Mouse (Mus musculus): ENCODE measurements around the gene Lsr. TPM values are rescaled to one million over a fixed set of nuclear protein-coding genes. Genes with fewer than 3 reads are reported as not detected.

The Lsr gene
- 16.7 and 19.0 TPM in 2 replicates for polyA plus RNA-seq (2015; fragmentation: Nextera tagmentation; extraction: Ambion mirVana)

DNA sequence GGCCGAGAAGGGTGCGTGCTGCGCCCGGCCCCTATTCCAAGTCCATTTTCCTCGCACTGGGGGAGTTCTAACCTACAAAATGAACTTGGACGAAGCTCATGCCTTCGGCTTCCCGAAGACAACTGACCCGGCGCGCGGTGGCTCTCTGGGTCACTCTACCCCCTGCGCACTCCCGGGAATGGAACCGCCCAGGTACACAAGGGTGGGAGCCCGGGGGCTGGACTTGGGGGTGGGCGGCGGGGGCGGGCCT, at the start of gene Lsr:
Gene Lsr (minus strand): TSS at position 214 of the 250 bp plus-strand sequence.
- Histone ChIP-seq H3K27me3 (ENCODE audit: control insufficient read depth, insufficient read depth, low read depth, low read length) (peaks cover 27% of the 10 kb centered on the region), H3K4me1 (ENCODE audit: control insufficient read depth, insufficient read depth, low read length) (peaks cover 9% of the 10 kb centered on the region), H3K9me3 (replicated peaks; ENCODE audit: control insufficient read depth, low read length, poor library complexity, severe bottlenecking) (no peaks in the 10 kb centered on the region), H3K4me2 (ENCODE audit: low read length) (peak within 1 kb of the TSS; percentile 60), H3K27ac (ENCODE audit: low read length) (no peak within 1 kb of the TSS), H3K9ac (ENCODE audit: low read depth, low read length) (peak within 1 kb of the TSS; percentile 45; the same call in 1 of the 2 replicates), H3K36me3 (ENCODE audit: control insufficient read depth, insufficient read depth, low read length) (no peaks in the 10 kb centered on the region), H3K4me3 (ENCODE audit: low read depth, low read length) (peak within 1 kb of the TSS; percentile 34)
- ATAC-seq = no peak; the same call in 1 of the 2 replicates
- WGBS = 1% methylated on average over 19 of the region's 19 CpGs

DNA sequence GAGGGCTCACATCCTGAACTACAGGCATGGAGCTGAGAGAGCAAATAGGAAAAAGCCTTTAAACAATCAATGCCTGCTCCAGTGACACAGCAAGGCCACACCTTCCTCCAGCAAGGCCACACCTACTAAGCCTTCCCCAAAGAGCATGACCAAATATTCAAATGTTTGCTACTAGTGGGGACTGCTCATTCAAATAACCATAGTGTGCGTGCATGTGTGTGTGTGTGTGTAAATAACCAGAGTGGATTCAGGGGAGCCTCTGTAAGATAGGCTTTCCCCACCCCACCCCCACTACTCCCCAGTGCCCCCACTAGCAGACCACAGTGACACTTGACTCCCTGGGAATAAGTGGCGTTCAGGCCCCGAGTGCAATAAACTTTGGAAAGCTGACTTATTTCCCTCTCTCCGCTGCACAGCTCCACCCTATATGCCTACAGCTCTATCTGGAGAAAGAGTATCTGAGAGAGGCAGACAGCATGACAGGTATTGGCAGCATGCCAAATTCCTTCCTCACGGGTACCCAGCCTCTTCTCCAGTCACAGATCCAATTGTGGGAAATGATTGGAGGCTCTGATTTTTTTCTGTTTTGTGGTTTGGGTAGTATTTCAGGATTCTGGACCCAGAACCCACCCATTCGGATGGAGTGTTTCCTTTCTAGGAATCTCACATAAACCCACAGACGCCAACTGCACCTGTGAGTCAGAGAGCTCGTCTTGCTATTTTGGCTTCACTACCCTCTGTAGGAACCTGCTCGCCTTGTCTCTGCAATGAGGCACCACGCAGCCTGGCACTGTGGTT, 44.0 kb upstream of the Lsr start:
- H3K27ac ChIP-seq (ENCODE audit: low read length) = no peak overlapping the region
- H3K36me3 ChIP-seq (ENCODE audit: control insufficient read depth, insufficient read depth, low read length) = no peaks in the 10 kb centered on the region
- H3K4me1 ChIP-seq (ENCODE audit: control insufficient read depth, insufficient read depth, low read length) = no peaks in the 10 kb centered on the region; the same call in none of the 2 replicates
- no peak overlapping the region for H3K4me3 ChIP-seq (ENCODE audit: low read depth, low read length)
- 0 out of 2 replicates have a peak, but pooled peaks have one; percentile 54 for ATAC-seq
- no peaks in the 10 kb centered on the region for H3K9me3 ChIP-seq (replicated peaks; ENCODE audit: control insufficient read depth, low read length, poor library complexity, severe bottlenecking)
- no peaks in the 10 kb centered on the region for H3K27me3 ChIP-seq (ENCODE audit: control insufficient read depth, insufficient read depth, low read depth, low read length)
- H3K4me2 ChIP-seq (ENCODE audit: low read length) = no peak overlapping the region
- H3K9ac ChIP-seq (ENCODE audit: low read depth, low read length) = no peak overlapping the region
- 60% methylated on average over 10 of the region's 10 CpGs for WGBS

DNA sequence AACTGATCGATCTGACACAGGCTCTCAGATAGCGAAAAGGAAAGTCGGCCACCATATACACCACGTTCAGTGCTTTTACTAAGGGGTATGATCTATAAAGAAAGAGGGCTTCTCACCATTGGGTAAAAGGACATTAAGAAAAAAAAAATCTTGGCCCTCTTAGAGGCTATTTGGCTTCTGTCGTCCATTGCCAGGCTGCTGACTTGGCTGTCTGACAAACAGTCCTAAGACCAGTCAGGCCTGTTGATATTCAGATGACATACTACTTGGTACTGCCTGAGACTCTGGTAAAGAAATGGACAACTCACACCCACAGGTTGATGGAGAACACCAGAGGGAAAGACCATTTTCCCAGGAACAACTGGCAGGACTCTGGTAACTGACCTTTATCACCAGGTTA, 39.7 kb upstream of the Lsr start:
- Histone ChIP-seq H3K4me1 (ENCODE audit: control insufficient read depth, insufficient read depth, low read length) (no peaks in the 10 kb centered on the region; the same call in none of the 2 replicates), H3K36me3 (ENCODE audit: control insufficient read depth, insufficient read depth, low read length) (no peaks in the 10 kb centered on the region), H3K27me3 (ENCODE audit: control insufficient read depth, insufficient read depth, low read depth, low read length) (no peaks in the 10 kb centered on the region), H3K9ac (ENCODE audit: low read depth, low read length) (no peak overlapping the region), H3K9me3 (replicated peaks; ENCODE audit: control insufficient read depth, low read length, poor library complexity, severe bottlenecking) (no peaks in the 10 kb centered on the region), H3K27ac (ENCODE audit: low read length) (no peak overlapping the region), H3K4me2 (ENCODE audit: low read length) (no peak overlapping the region), H3K4me3 (ENCODE audit: low read depth, low read length) (no peak overlapping the region)
- no peak for ATAC-seq
- WGBS = 81% methylated on average over 5 of the region's 5 CpGs

DNA sequence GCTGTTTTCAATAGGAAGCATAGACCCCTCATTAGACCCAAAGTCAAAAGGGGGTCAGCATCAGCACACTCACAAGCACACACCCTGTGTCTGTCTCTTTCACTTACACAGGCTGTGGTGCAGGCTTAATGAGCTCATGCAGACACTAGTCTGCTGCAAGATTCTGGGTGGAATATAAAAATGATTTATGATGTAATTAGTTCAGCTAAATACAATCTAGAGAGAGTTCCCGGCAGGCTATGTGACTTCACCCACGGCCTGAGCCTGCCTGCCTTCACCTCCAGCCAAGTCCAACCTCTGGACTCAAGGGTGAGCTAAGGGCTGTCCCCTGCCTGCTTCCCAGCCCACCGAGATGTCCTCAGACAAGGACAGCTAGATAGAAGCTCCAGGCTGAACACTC, 35.6 kb upstream of the Lsr start:
- 74% methylated on average over 3 of the region's 3 CpGs for WGBS
- Histone ChIP-seq H3K27ac (ENCODE audit: low read length) (no peak overlapping the region), H3K27me3 (ENCODE audit: control insufficient read depth, insufficient read depth, low read depth, low read length) (no peaks in the 10 kb centered on the region), H3K9ac (ENCODE audit: low read depth, low read length) (no peak overlapping the region), H3K4me2 (ENCODE audit: low read length) (no peak overlapping the region), H3K36me3 (ENCODE audit: control insufficient read depth, insufficient read depth, low read length) (no peaks in the 10 kb centered on the region), H3K4me1 (ENCODE audit: control insufficient read depth, insufficient read depth, low read length) (no peaks in the 10 kb centered on the region), H3K4me3 (ENCODE audit: low read depth, low read length) (no peak overlapping the region), H3K9me3 (replicated peaks; ENCODE audit: control insufficient read depth, low read length, poor library complexity, severe bottlenecking) (no peaks in the 10 kb centered on the region)
- ATAC-seq = no peak

DNA sequence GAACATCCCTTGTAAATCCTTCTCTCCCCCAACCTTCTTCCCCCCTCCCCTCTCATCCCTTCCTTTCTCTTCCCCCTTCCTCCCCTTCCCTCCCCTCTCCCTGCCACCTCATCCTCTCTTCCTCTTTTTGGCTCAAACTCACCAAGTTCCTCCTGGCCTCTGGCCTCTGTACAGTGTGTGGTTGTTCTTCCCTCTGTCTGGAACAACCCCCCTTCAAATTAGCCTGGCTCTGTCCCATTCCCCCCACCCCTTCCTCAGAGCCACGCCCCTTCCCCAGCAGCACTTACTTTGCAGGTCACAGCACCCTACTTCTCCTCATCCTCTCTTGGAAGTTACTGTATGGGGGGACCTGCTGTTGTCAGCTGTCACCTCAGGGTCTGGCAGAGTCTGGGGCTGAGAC, 34.9 kb upstream of the Lsr start:
- no peak overlapping the region for H3K27ac ChIP-seq (ENCODE audit: low read length)
- no peak overlapping the region for H3K4me2 ChIP-seq (ENCODE audit: low read length)
- H3K9ac ChIP-seq (ENCODE audit: low read depth, low read length) = no peak overlapping the region
- ATAC-seq = no peak
- H3K4me1 ChIP-seq (ENCODE audit: control insufficient read depth, insufficient read depth, low read length) = no peaks in the 10 kb centered on the region
- 56% methylated on average over 1 of the region's 1 CpGs for WGBS
- no peaks in the 10 kb centered on the region for H3K27me3 ChIP-seq (ENCODE audit: control insufficient read depth, insufficient read depth, low read depth, low read length)
- no peak overlapping the region for H3K4me3 ChIP-seq (ENCODE audit: low read depth, low read length)
- no peaks in the 10 kb centered on the region for H3K36me3 ChIP-seq (ENCODE audit: control insufficient read depth, insufficient read depth, low read length)
- H3K9me3 ChIP-seq (replicated peaks; ENCODE audit: control insufficient read depth, low read length, poor library complexity, severe bottlenecking) = no peaks in the 10 kb centered on the region

DNA sequence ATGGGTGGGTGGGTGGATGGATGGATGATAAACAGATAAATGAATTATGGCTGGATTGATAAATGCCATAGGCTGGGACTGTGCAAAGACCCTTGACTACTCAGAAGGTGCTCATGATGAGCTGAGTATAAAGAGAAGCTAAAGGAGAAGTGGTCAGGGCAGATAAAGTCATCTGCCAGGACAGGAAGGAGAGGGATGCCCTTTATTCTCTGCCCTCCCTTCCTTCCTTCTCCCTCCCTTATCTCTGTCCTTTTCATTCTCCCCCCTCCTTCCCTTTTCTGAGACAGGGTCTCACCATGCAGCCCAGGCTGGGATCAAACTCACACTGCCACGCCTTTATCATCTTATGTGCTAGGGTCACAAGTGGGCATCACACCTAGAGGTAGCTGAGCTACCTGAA, 34.5 kb upstream of the Lsr start:
- Histone ChIP-seq H3K9me3 (replicated peaks; ENCODE audit: control insufficient read depth, low read length, poor library complexity, severe bottlenecking) (no peaks in the 10 kb centered on the region), H3K4me3 (ENCODE audit: low read depth, low read length) (no peak overlapping the region), H3K36me3 (ENCODE audit: control insufficient read depth, insufficient read depth, low read length) (no peaks in the 10 kb centered on the region), H3K4me1 (ENCODE audit: control insufficient read depth, insufficient read depth, low read length) (no peaks in the 10 kb centered on the region), H3K4me2 (ENCODE audit: low read length) (no peak overlapping the region), H3K9ac (ENCODE audit: low read depth, low read length) (no peak overlapping the region), H3K27ac (ENCODE audit: low read length) (no peak overlapping the region), H3K27me3 (ENCODE audit: control insufficient read depth, insufficient read depth, low read depth, low read length) (no peaks in the 10 kb centered on the region)
- ATAC-seq = no peak
- WGBS = 87% methylated on average over 1 of the region's 1 CpGs

DNA sequence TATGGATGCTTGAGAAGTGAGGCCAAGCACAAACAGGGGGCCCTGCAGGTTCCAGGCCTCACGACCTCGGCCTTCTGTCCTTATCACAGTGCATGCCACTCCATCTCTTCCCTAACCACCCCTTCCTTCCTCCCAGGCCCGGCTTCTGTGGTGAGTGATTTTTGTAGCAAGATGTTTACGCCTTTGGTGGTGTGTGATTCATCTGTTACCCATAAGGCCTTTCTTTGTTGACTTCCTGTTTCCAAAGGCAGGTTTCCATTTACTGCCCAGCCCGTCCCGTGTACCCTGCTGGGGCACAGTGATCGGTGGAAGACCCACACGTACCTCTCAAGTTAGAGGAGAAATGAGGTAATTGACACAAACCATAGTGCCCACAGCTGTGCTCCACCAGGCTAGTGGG, 29.4 kb upstream of the Lsr start:
- Histone ChIP-seq H3K27ac (ENCODE audit: low read length) (no peak overlapping the region), H3K4me1 (ENCODE audit: control insufficient read depth, insufficient read depth, low read length) (no peaks in the 10 kb centered on the region), H3K36me3 (ENCODE audit: control insufficient read depth, insufficient read depth, low read length) (no peaks in the 10 kb centered on the region), H3K4me3 (ENCODE audit: low read depth, low read length) (no peak overlapping the region), H3K9me3 (replicated peaks; ENCODE audit: control insufficient read depth, low read length, poor library complexity, severe bottlenecking) (no peaks in the 10 kb centered on the region), H3K4me2 (ENCODE audit: low read length) (no peak overlapping the region), H3K27me3 (ENCODE audit: control insufficient read depth, insufficient read depth, low read depth, low read length) (no peaks in the 10 kb centered on the region), H3K9ac (ENCODE audit: low read depth, low read length) (no peak overlapping the region)
- ATAC-seq = no peak
- WGBS = 87% methylated on average over 8 of the region's 8 CpGs

DNA sequence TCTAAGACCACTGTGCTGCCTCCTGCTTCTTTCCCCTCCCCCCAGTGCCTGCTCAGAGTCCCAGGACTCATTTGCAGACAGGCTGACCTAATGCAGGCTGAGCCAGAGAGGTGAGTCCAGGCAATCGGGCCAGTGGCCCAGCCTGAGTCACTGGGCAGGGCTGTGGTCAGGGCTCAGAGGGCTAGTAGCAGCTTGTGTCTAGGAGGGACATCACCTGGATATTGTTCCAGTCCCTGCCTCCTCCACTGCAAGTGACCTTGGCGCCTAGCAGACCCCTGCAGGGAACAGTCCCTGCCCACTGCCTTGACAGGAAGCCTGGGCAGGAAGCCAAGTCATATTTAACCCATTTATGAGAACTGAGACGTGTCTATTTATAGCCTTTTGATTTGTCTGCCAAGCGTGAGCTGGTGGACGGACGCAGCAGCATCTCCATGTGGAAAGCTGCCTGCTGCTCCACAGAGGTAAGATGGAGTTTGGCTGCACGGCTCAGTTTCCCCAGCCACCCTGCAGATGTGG, 27.3 kb upstream of the Lsr start:
- no peak overlapping the region for H3K4me2 ChIP-seq (ENCODE audit: low read length)
- ATAC-seq = no peak
- H3K27ac ChIP-seq (ENCODE audit: low read length) = no peak overlapping the region
- H3K4me3 ChIP-seq (ENCODE audit: low read depth, low read length) = no peak overlapping the region
- WGBS = 44% methylated on average over 7 of the region's 7 CpGs
- no peaks in the 10 kb centered on the region; the same call in 1 of the 2 replicates for H3K9me3 ChIP-seq (replicated peaks; ENCODE audit: control insufficient read depth, low read length, poor library complexity, severe bottlenecking)
- H3K36me3 ChIP-seq (ENCODE audit: control insufficient read depth, insufficient read depth, low read length) = no peaks in the 10 kb centered on the region
- no peaks in the 10 kb centered on the region for H3K4me1 ChIP-seq (ENCODE audit: control insufficient read depth, insufficient read depth, low read length)
- no peaks in the 10 kb centered on the region for H3K27me3 ChIP-seq (ENCODE audit: control insufficient read depth, insufficient read depth, low read depth, low read length)
- H3K9ac ChIP-seq (ENCODE audit: low read depth, low read length) = no peak overlapping the region

DNA sequence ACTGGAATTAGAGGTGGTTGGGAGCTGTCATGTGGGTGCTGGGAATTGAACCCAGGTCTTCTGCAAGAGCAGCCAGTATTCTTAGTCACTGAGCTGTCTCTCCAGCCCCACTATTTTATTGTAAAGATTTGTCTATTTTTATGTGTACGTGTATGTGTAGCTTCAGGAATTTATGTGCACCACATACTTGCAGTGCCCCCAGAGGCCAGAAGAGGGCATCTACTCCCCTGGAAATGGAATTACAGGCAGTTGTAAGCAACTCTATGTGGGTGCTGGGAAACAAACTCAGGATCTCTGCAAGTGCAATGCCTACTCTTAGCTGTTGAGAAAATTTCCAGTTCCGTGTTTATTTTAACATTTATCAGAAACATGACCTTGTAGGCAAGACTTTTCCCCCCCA, 23.2 kb upstream of the Lsr start:
- Histone ChIP-seq H3K4me1 (ENCODE audit: control insufficient read depth, insufficient read depth, low read length) (no peaks in the 10 kb centered on the region), H3K9me3 (replicated peaks; ENCODE audit: control insufficient read depth, low read length, poor library complexity, severe bottlenecking) (no peaks in the 10 kb centered on the region; the same call in 1 of the 2 replicates), H3K4me2 (ENCODE audit: low read length) (no peak overlapping the region), H3K9ac (ENCODE audit: low read depth, low read length) (no peak overlapping the region), H3K36me3 (ENCODE audit: control insufficient read depth, insufficient read depth, low read length) (no peaks in the 10 kb centered on the region), H3K27ac (ENCODE audit: low read length) (no peak overlapping the region), H3K4me3 (ENCODE audit: low read depth, low read length) (no peak overlapping the region), H3K27me3 (ENCODE audit: control insufficient read depth, insufficient read depth, low read depth, low read length) (no peaks in the 10 kb centered on the region)
- 94% methylated on average over 2 of the region's 2 CpGs for WGBS
- ATAC-seq = no peak
